Mouse (Mus musculus) thymus, adult 2 months (tissue): ENCODE measurements around the gene Bend7. TPM values are rescaled to one million over a fixed set of nuclear protein-coding genes. Genes with fewer than 3 reads are reported as not detected.

Experiments used
- DNase-seq: peaks from one replicate; pipeline ENCODE4 v3.0.0; 2021
- H3K27ac ChIP-seq: fragments of 200-500 bp; 2 replicates; pipeline ENCODE4 v1.5.1; 2012; ENCODE audit warnings: low read length, control low read depth; ENCODE audit not compliant: control insufficient read depth, insufficient read depth
- H3K27me3 ChIP-seq: fragments of 200-500 bp; 2 replicates; pipeline ENCODE4 v1.6.1; 2012; ENCODE audit warnings: mild to moderate bottlenecking, low read length, moderate library complexity, mixed read lengths; ENCODE audit not compliant: control insufficient read depth, insufficient read depth
- H3K36me3 ChIP-seq: fragments of 200-500 bp; 2 replicates; pipeline ENCODE4 v1.6.1; 2012; ENCODE audit warnings: mild to moderate bottlenecking, low read length, moderate library complexity; ENCODE audit not compliant: control insufficient read depth, insufficient read depth
- H3K4me1 ChIP-seq: fragments of 200-500 bp; replicated peaks from 2 replicates; pipeline ENCODE4 v1.6.1; 2012; ENCODE audit warnings: low read length; ENCODE audit not compliant: control insufficient read depth, insufficient read depth
- H3K4me3 ChIP-seq: fragments of 200-500 bp; 2 replicates; pipeline ENCODE4 v1.5.1; 2012; ENCODE audit warnings: mild to moderate bottlenecking, low read length, control low read depth, moderate library complexity; ENCODE audit not compliant: control insufficient read depth, insufficient read depth
- CTCF ChIP-seq: fragments of 200-500 bp; IDR thresholded peaks from 2 replicates; pipeline ENCODE4 v1.5.1; 2012; ENCODE audit warnings: mild to moderate bottlenecking, control low read depth, low read length, moderate library complexity, borderline replicate concordance; ENCODE audit not compliant: control insufficient read depth, poor library complexity, insufficient read depth; ENCODE audit errors: extremely low read depth
- POLR2A ChIP-seq: fragments of 200-500 bp; IDR thresholded peaks from 2 replicates; pipeline ENCODE4 v1.6.1; 2012; ENCODE audit warnings: mild to moderate bottlenecking, low read length, control low read depth, moderate library complexity; ENCODE audit not compliant: control insufficient read depth, poor library complexity, insufficient read depth; ENCODE audit errors: extremely low read depth
- whole genome bisulfite sequencing: fragments of 180-500 bp; shearing (Covaris S2); methylation state at CpG from one replicate; pipeline ENCODE4 v1.1.7; 2018; 5-methylcytosine and 5-hydroxymethylcytosine counted together
- polyA plus RNA-seq: library from polyadenylated mRNA; depleted of rRNA; stranded (reverse); fragments of >200 nt; gene quantifications from 2 replicates; pipeline ENCODE4 v1.2.3, GENCODE M21; 2012

Gene Bend7
- polyA plus RNA-seq, 1 experiment, result 0.61 TPM

- Histone ChIP-seq H3K27me3 (no peaks in the 10 kb centered on the region), H3K36me3 (no peaks in the 10 kb centered on the region), H3K27ac (no peak overlapping the region), H3K4me3 (no peak overlapping the region), H3K4me1 (no peaks in the 10 kb centered on the region)
- 89% methylated on average over 8 of the region's 8 CpGs for WGBS
- DNase-seq, result no peak
- no peak for TF ChIP-seq POLR2A
- TF ChIP-seq CTCF, result no peak
Measured at GRCm38 (mm10) chr2:4777291-4777690, 59.7 kb downstream of the Bend7 start.

DNA sequence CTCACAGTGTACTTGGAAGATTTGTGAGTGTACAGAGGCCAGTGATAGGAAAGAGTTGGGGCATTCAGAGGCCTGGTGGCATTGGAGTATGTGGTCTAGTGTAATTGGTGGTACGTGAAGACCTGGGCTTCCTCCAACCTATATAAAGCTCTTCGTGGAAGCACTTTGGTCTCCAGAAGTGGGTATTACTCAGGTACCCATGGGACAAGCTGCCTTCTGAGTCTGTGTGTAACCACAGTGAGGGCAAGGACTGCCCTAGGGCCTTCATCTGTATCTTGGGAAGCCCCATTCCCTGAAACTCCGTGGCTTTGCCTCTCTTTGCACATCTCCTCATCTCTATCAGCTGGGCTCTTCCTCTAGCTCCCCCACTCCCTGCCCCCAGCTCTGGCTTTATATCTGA is 64.0 kb downstream of the Bend7 start:
- Histone ChIP-seq H3K4me3 (no peak overlapping the region), H3K4me1 (no peaks in the 10 kb centered on the region), H3K27me3 (no peaks in the 10 kb centered on the region), H3K27ac (no peak overlapping the region), H3K36me3 (no peaks in the 10 kb centered on the region)
- 90% methylated on average over 3 of the region's 3 CpGs for WGBS
- DNase-seq, result no peak
- TF ChIP-seq POLR2A (no peak), CTCF (no peak)

DNA sequence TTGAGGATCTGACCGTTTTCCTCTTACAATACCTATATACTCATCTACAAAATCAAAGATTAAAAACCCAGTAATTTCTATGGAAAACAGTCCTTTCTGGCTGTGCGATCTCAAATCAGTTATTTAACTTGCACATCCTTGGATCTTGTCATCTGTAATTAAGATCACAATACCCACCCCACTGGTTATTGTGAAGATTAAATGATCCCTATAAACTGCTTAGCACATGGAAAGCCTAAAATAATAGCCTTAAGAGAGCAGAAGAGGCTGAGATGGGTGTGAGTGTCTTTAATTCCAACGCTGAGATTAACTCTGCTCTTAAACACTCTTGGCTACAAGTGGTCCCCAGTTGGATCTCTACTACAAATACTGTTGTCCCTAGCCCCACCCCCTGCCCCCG is 64.8 kb downstream of the Bend7 start:
- no peak for DNase-seq
- WGBS, result 93% methylated on average over 4 of the region's 4 CpGs
- H3K27me3 ChIP-seq, result no peaks in the 10 kb centered on the region
- no peak overlapping the region for H3K27ac ChIP-seq
- H3K36me3 ChIP-seq, result no peaks in the 10 kb centered on the region
- H3K4me1 ChIP-seq, result no peaks in the 10 kb centered on the region
- H3K4me3 ChIP-seq, result no peak overlapping the region
- no peak for TF ChIP-seq POLR2A
- TF ChIP-seq CTCF, result no peak

- TF ChIP-seq CTCF (no peak), POLR2A (no peak)
- Histone ChIP-seq H3K27me3 (no peaks in the 10 kb centered on the region), H3K4me3 (no peak overlapping the region), H3K4me1 (no peaks in the 10 kb centered on the region), H3K36me3 (no peaks in the 10 kb centered on the region), H3K27ac (no peak overlapping the region)
- 92% methylated on average over 11 of the region's 11 CpGs for WGBS
- no peak for DNase-seq
Measured at GRCm38 (mm10) chr2:4782809-4783641, 65.4 kb downstream of the Bend7 start.

DNA sequence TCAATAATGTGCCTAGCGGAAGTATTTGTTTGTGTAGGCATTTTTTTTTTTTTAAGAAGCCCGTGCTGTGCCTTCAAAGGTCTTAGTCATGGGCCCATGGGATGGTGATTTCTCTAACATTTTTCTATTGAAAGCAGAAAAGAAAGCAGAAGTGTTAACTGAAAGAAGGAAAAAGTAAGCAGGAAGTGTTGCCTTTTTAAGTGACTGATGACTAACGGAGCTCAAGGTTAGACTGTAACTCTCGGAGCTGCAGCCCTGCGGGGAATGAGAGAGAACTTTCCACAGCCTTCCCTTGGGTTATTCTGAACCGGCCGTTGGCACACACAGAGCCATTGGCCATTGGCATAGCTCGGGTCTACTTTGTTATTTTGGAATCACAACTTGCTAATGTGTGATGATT is 66.4 kb downstream of the Bend7 start:
- DNase-seq, result no peak
- Histone ChIP-seq H3K36me3 (no peaks in the 10 kb centered on the region), H3K27me3 (no peaks in the 10 kb centered on the region), H3K27ac (no peak overlapping the region), H3K4me1 (no peaks in the 10 kb centered on the region), H3K4me3 (no peak overlapping the region)
- 29% methylated on average over 8 of the region's 8 CpGs for WGBS
- TF ChIP-seq CTCF, result no peak
- TF ChIP-seq POLR2A, result no peak

DNA sequence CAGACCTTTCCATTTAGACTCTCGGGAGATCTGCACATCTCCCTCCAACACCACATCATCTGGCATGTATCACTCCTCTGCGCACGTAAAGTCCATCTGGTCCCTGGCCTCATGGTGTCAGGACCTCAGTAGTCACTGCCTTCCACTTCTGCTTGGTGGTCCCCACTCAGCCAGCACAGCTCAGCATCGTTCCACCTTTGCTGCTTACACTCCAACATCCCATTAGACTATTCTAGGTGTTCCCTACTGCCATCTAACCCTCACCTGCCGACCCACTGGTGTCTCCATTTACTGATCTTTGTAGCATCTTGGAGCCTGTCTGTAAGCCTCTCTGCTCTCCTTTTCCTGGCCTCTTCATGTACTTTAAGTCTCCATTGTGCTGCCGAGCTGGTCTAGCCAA is 67.4 kb downstream of the Bend7 start:
- Histone ChIP-seq H3K27ac (no peak overlapping the region), H3K27me3 (no peaks in the 10 kb centered on the region), H3K36me3 (no peaks in the 10 kb centered on the region), H3K4me3 (no peak overlapping the region), H3K4me1 (no peaks in the 10 kb centered on the region)
- no peak for TF ChIP-seq POLR2A
- no peak for TF ChIP-seq CTCF
- 97% methylated on average over 6 of the region's 6 CpGs for WGBS
- DNase-seq, result no peak
